Mouse (Mus musculus): Measurements from ENCODE around the gene Slc22a14. TPM values are rescaled to one million over a fixed set of nuclear protein-coding genes. Genes with fewer than 3 reads are reported as not detected.

Slc22a14 gene
- polyA plus RNA-seq, 1 experiment from 2014 or later = 0.08 TPM

DNA sequence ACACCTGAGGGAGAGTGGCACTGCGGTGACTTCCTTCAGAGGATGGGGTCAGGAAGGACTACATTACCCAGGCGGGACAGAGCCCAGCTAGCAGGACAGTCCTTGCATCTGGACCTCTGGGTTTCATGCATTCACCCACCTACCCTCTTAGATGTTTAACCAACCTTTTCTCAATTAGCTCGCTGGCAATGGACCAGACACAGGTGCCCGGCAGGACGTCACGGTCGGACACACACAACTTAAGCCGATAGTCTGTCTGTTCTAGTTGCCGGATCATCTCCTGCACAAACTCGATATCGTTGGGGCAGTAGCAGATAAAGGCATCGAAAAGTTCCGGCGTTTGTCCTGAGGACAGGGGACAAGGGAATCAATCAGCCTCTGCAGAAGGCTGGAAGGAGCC, 27.5 kb downstream of the Slc22a14 start:
- Histone ChIP-seq H3K27ac (replicated peaks) (no peak overlapping the region), H3K9ac (replicated peaks) (no peak overlapping the region), H3K4me1 (peaks cover 25% of the 10 kb centered on the region), H3K4me2 (replicated peaks) (no peak overlapping the region), H3K27me3 (no peaks in the 10 kb centered on the region), H3K4me3 (no peak overlapping the region), H3K9me3 (no peaks in the 10 kb centered on the region), H3K36me3 (no peaks in the 10 kb centered on the region)
- WGBS = 91% methylated on average over 14 of the region's 14 CpGs
- ATAC-seq (replicated peaks) = no peak

- ATAC-seq (replicated peaks) = no peak
- Histone ChIP-seq H3K36me3 (no peaks in the 10 kb centered on the region), H3K4me3 (no peak overlapping the region), H3K4me1 (peaks cover 13% of the 10 kb centered on the region), H3K9me3 (no peaks in the 10 kb centered on the region), H3K9ac (replicated peaks) (no peak overlapping the region), H3K4me2 (replicated peaks) (no peak overlapping the region), H3K27me3 (no peaks in the 10 kb centered on the region), H3K27ac (replicated peaks) (no peak overlapping the region)
- WGBS = 82% methylated on average over 4 of the region's 4 CpGs
Observed at GRCm38 (mm10) chr9:119335571-119335970, 29.8 kb downstream of the Slc22a14 start.

GRCm38 (mm10) chr9:119334834-119335233, 30.5 kb downstream of the Slc22a14 start:
- no peaks in the 10 kb centered on the region for H3K36me3 ChIP-seq
- H3K4me3 ChIP-seq = no peak overlapping the region
- no peaks in the 10 kb centered on the region for H3K9me3 ChIP-seq
- H3K27me3 ChIP-seq = no peaks in the 10 kb centered on the region
- ATAC-seq (replicated peaks) = no peak
- no peak overlapping the region for H3K9ac ChIP-seq (replicated peaks)
- no peak overlapping the region for H3K4me2 ChIP-seq (replicated peaks)
- no peak overlapping the region for H3K27ac ChIP-seq (replicated peaks)
- WGBS = 84% methylated on average over 2 of the region's 2 CpGs
- H3K4me1 ChIP-seq = peaks cover 6% of the 10 kb centered on the region

DNA sequence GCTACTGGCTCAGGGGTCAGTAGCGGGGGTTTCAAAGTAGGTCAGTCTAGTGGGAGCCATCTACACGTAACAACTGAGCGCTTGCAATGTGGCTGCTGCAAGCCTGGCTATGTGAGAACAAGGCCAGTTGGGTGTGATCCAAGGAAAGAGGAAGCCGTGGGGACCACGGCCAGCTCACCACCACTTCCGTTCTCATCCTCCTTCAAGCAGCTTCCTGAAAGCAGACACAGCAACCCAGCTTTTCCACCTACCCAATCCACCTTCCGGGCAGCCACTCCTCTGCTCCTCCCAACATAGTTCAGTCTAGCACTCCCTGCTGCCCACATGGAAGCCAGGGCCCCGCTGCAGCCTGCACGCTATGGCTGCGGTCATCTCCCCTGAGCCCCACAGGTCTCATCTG, 31.0 kb downstream of the Slc22a14 start:
- Histone ChIP-seq H3K27me3 (no peaks in the 10 kb centered on the region), H3K9me3 (no peaks in the 10 kb centered on the region)

DNA sequence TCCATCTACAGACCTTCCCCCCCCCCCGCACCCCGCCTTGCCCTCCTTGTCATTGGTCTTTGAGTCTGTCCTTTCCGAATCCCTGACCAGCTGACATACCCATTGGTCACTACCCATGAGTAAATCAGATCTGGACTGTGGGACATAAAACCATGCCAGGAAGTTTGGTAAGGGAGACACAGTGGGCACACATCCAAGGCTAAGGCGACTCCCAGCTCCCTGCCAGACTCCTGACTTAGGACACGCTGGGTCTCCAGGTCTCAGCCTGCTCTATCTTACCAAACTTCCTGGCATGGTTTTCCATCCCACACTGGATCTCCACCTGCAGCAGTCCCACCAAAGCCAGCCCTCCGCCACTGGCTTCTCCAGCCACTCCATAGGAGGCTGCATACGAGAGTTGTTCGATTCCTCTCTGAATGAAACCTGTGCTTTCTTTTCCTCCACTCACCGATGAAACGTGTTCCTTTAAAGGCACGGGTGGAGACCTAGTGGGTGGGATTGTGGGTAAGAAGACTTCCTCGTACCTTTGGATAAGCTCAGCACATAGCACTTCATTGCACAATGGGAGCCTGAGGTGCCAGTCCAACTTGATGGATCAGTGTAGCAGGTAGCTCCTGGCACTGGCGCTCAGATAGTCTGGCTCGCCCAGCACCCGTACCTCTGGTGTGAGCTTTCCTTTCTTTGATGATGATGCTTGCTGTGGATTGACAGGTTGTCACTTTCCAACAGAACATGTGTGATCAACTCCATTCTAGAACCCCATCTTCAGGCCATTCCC, 35.0 kb downstream of the Slc22a14 start:
- Histone ChIP-seq H3K4me3 (no peak overlapping the region), H3K9ac (replicated peaks) (no peak overlapping the region), H3K36me3 (no peaks in the 10 kb centered on the region), H3K27me3 (no peaks in the 10 kb centered on the region), H3K4me1 (no peaks in the 10 kb centered on the region), H3K27ac (replicated peaks) (no peak overlapping the region), H3K9me3 (no peaks in the 10 kb centered on the region), H3K4me2 (replicated peaks) (no peak overlapping the region)
- no peak for ATAC-seq (replicated peaks)
- 91% methylated on average over 15 of the region's 15 CpGs for WGBS

More for the DNA sequence above, 31.0 kb downstream of the Slc22a14 start:
- Histone ChIP-seq H3K4me2 (replicated peaks) (no peak overlapping the region), H3K4me3 (no peak overlapping the region), H3K27ac (replicated peaks) (no peak overlapping the region), H3K4me1 (peaks cover under 1% of the 10 kb centered on the region; the same call in 1 of the 2 replicates), H3K9ac (replicated peaks) (no peak overlapping the region), H3K36me3 (no peaks in the 10 kb centered on the region)
- no peak for ATAC-seq (replicated peaks)
- 58% methylated on average over 10 of the region's 10 CpGs for WGBS

GRCm38 (mm10) chr9:119328488-119328887, 36.9 kb downstream of the Slc22a14 start:
- H3K4me1 ChIP-seq = peaks cover 4% of the 10 kb centered on the region; the same call in 1 of the 2 replicates
- no peak overlapping the region for H3K27ac ChIP-seq (replicated peaks)
- H3K4me2 ChIP-seq (replicated peaks) = no peak overlapping the region
- H3K27me3 ChIP-seq = no peaks in the 10 kb centered on the region
- no peaks in the 10 kb centered on the region for H3K9me3 ChIP-seq
- H3K4me3 ChIP-seq = no peak overlapping the region
- no peaks in the 10 kb centered on the region for H3K36me3 ChIP-seq
- no peak for ATAC-seq (replicated peaks)
- WGBS = 88% methylated on average over 3 of the region's 3 CpGs
- no peak overlapping the region for H3K9ac ChIP-seq (replicated peaks)

GRCm38 (mm10) chr9:119324130-119324529, 41.2 kb downstream of the Slc22a14 start:
- no peak overlapping the region for H3K27ac ChIP-seq (replicated peaks)
- no peaks in the 10 kb centered on the region for H3K36me3 ChIP-seq
- ATAC-seq (replicated peaks) = no peak
- H3K9ac ChIP-seq (replicated peaks) = no peak overlapping the region
- H3K9me3 ChIP-seq = no peaks in the 10 kb centered on the region
- peaks cover 30% of the 10 kb centered on the region for H3K4me1 ChIP-seq
- H3K4me2 ChIP-seq (replicated peaks) = no peak overlapping the region
- no peaks in the 10 kb centered on the region for H3K27me3 ChIP-seq
- WGBS = 70% methylated on average over 1 of the region's 1 CpGs
- no peak overlapping the region for H3K4me3 ChIP-seq

GRCm38 (mm10) chr9:119323260-119323645, 42.1 kb downstream of the Slc22a14 start:
- Histone ChIP-seq H3K9ac (replicated peaks) (peak overlapping the region; percentile 73), H3K27ac (replicated peaks) (peak overlapping the region; percentile 95), H3K4me1 (peaks cover 30% of the 10 kb centered on the region), H3K4me3 (peak overlapping the region; percentile 78), H3K27me3 (no peaks in the 10 kb centered on the region), H3K36me3 (no peaks in the 10 kb centered on the region), H3K9me3 (no peaks in the 10 kb centered on the region), H3K4me2 (replicated peaks) (peak overlapping the region; percentile 95)
- 0 out of 2 replicates have a peak, but pooled peaks have one; percentile 0 for ATAC-seq (replicated peaks)
- 6% methylated on average over 9 of the region's 9 CpGs for WGBS

DNA sequence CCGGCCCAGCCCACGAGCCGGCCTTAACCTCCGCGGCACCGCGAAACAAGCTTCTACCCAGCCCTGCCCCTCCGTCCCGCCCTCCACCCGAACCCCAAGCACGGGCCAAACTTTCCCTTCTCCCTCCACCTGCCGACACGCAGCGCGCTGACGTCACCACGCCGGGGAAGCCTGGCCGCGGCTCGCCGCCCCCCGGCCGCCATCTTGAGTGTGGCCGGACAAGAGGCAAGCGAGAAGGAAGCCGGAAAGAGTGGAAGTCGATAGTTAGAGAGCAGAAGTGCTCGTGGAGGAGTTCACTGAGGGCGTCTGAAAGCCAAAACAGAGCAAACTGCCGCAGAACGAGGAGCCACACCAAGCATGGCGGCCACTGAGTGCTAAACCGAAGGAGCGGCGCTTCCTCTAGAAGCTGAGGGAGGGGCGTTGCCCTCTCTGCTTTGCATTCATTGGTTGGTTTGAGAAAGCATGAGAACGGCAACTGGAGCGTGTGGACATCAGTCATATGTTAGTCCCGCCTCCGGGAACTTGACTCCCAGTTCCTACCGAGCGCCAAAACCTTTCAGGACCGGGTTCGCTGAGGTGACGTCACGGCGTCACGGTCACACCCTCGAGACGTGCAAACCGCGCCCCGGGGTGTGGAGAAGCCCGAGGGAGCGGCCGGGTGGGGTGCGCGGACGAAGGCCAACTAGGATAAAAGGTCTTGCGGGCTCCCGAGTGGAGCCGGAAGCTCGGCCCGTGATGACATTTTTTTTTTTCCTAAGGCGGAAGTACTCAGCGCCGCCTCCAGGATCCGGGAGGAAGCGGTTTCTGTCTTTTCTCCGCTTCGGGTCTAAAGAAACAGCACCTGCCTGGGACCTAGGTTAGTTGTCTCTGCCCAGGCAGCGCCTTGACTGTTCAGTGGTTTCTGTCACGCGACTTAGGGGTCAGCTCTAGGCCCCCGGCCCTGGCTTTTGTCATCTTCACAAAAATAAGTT, 42.8 kb downstream of the Slc22a14 start, which contains the start of gene Oxsr1:
Gene Oxsr1, minus strand, starts transcription at position 139 of the 971 bp plus-strand sequence.
- under 1% methylated on average over 76 of the region's 76 CpGs for WGBS
- Histone ChIP-seq H3K4me1 (peaks cover 30% of the 10 kb centered on the region), H3K9me3 (no peaks in the 10 kb centered on the region), H3K36me3 (no peaks in the 10 kb centered on the region), H3K4me3 (peak within 1 kb of the TSS; percentile 78), H3K9ac (replicated peaks) (peak within 1 kb of the TSS; percentile 85), H3K4me2 (replicated peaks) (peak within 1 kb of the TSS; percentile 95), H3K27ac (replicated peaks) (peak within 1 kb of the TSS; percentile 95), H3K27me3 (no peaks in the 10 kb centered on the region)
- peak; percentile 98 for ATAC-seq (replicated peaks)

DNA sequence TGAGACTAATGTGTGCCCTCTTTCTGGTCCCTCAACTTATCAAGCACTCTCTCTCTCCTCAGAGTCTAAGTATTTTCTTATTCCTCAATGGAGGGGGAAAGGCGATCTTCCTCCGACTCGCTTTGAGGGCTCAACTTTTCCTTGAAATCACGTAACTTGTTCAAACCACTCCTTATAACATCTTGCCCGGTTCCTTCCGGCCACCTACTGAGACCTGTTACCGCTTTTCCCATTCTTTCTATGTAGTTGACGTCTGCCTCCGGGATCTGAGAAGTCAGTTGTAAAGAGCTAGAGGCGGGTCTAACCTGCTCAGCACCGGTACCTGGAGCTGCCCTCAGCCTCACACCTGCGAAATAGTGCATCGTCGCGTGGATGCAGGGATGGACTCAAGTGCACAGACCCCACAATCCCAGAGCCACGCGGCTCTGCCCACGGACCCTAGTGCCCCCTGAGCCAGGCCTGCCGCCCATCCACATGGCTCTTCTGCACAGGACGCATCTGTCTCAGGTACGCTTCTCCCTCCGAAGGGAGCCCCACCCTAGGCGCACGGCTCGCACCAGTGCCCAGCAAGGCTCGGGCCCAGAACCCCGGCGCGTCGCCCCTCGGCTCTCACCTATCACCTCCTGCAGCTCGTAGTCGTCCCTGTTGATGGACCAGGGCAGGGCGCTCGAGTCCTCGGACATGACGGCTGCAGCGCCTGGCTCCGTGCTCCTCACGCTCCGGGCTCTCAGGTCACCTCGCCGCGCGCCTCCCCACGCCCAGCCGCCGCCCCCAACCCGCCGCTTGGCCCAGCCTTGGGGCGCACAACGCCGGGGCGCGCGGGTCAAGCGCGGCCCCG, 43.7 kb downstream of the Slc22a14 start:
- Histone ChIP-seq H3K4me3 (peak overlapping the region; percentile 78), H3K4me2 (replicated peaks) (peak overlapping the region; percentile 95), H3K27me3 (no peaks in the 10 kb centered on the region), H3K9ac (replicated peaks) (peak overlapping the region; percentile 85), H3K9me3 (no peaks in the 10 kb centered on the region), H3K36me3 (no peaks in the 10 kb centered on the region), H3K4me1 (peaks cover 30% of the 10 kb centered on the region), H3K27ac (replicated peaks) (peak overlapping the region; percentile 95)
- under 1% methylated on average over 53 of the region's 59 CpGs for WGBS
- peak; percentile 24 for ATAC-seq (replicated peaks)

GRCm38 (mm10) chr9:119320946-119321345, 44.4 kb downstream of the Slc22a14 start:
- 7% methylated on average over 7 of the region's 7 CpGs for WGBS
- no peaks in the 10 kb centered on the region for H3K36me3 ChIP-seq
- no peak for ATAC-seq (replicated peaks)

More at GRCm38 (mm10) chr9:119320946-119321345, 44.4 kb downstream of the Slc22a14 start:
- peak overlapping the region; percentile 85 for H3K9ac ChIP-seq (replicated peaks)
- H3K27ac ChIP-seq (replicated peaks) = no peak overlapping the region
- H3K4me3 ChIP-seq = peak overlapping the region; percentile 78
- H3K4me2 ChIP-seq (replicated peaks) = peak overlapping the region; percentile 95
- no peaks in the 10 kb centered on the region for H3K9me3 ChIP-seq
- peaks cover 30% of the 10 kb centered on the region for H3K4me1 ChIP-seq
- no peaks in the 10 kb centered on the region for H3K27me3 ChIP-seq

Measured in forebrain, embryonic 15.5 days (tissue).